Mouse (Mus musculus) myocyte (in vitro differentiated cells): ENCODE data around the gene Btbd18.

Experiments used
- CEBPB ChIP-seq: IDR thresholded peaks from 2 replicates; pipeline ENCODE4 v1.6.1; 2011; ENCODE audit warnings: mild to moderate bottlenecking, moderate library complexity; ENCODE audit not compliant: poor library complexity, insufficient read depth, severe bottlenecking
- MAX ChIP-seq: IDR thresholded peaks from one replicate; pipeline ENCODE4 v1.6.1; 2011; ENCODE audit warnings: low read depth, mild to moderate bottlenecking, control low read depth
- POLR2A ChIP-seq: IDR thresholded peaks from one replicate; pipeline ENCODE4 v1.6.1; 2011; ENCODE audit warnings: low read depth, mild to moderate bottlenecking, control low read depth, moderate library complexity; ENCODE audit not compliant: insufficient read length
- POLR2AphosphoS2 ChIP-seq: IDR thresholded peaks from one replicate; pipeline ENCODE4 v1.6.1; 2011; ENCODE audit warnings: low read depth, control low read depth; ENCODE audit not compliant: insufficient read length
- TCF12 ChIP-seq: IDR thresholded peaks from one replicate; pipeline ENCODE4 v1.6.1; 2011; ENCODE audit warnings: mild to moderate bottlenecking, control low read depth; ENCODE audit not compliant: poor library complexity, insufficient read depth, severe bottlenecking

DNA sequence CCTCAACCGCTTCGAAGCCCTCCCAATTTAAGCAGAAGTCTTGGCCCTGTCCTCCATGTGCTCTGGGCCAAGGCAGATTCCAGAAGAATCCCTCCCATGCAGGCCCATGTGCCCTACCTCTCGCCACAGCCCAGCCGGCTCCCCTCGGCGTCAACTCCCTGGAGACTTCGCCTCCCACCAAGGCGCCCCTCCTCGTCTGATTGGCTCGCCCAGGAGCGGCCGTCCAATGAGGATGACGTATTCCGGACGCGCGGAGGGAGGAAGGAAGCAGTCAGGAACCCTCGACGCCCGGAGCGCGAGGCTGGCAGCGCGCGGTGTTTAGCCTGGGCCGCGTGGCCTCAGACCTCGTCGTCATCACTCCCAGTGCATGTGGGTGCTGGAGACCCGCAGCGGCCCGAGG is at the start of gene Btbd18:
- TF ChIP-seq TCF12 (no peak), POLR2A (no peak), MAX (no peak), POLR2AphosphoS2 (no peak), CEBPB (no peak)
